Mouse (Mus musculus) limb, embryonic 13.5 days (tissue): Measurements from ENCODE around the gene P3h2. TPM values are rescaled to one million over a fixed set of nuclear protein-coding genes. Genes with fewer than 3 reads are reported as not detected.

Source experiments
- ATAC-seq: fragments of 200-750 bp; cut with Nextera tagmentation; 2 replicates; pipeline ENCODE4 v1.8.0; 2017; ENCODE audit warnings: low read depth, moderate number of reproducible peaks, moderate TSS enrichment; ENCODE audit not compliant: low FRiP score
- H3K27ac ChIP-seq: fragments of 300-500 bp; sonication (generic); 2 replicates; pipeline ENCODE4 v1.5.1; 2015; ENCODE audit warnings: inconsistent platforms, mild to moderate bottlenecking, moderate library complexity
- H3K27me3 ChIP-seq: fragments of 300-500 bp; sonication (generic); 2 replicates; pipeline ENCODE4 v1.6.1; 2015; ENCODE audit warnings: mild to moderate bottlenecking, inconsistent platforms
- H3K36me3 ChIP-seq: fragments of 300-500 bp; sonication (generic); 2 replicates; pipeline ENCODE4 v1.6.1; 2015; ENCODE audit warnings: inconsistent platforms, mild to moderate bottlenecking, moderate library complexity
- H3K4me1 ChIP-seq: fragments of 300-500 bp; sonication (generic); 2 replicates; pipeline ENCODE4 v1.6.1; 2015; ENCODE audit warnings: inconsistent platforms
- H3K4me2 ChIP-seq: fragments of 300-500 bp; sonication (generic); replicated peaks from 2 replicates; pipeline ENCODE4 v1.6.1; 2015; ENCODE audit warnings: inconsistent platforms, mild to moderate bottlenecking, moderate library complexity
- H3K4me3 ChIP-seq: fragments of 300-500 bp; sonication (generic); 2 replicates; pipeline ENCODE4 v1.5.1; 2015; ENCODE audit warnings: moderate library complexity, mild to moderate bottlenecking, inconsistent platforms
- H3K9ac ChIP-seq: fragments of 300-500 bp; sonication (generic); 2 replicates; pipeline ENCODE4 v1.6.1; 2015; ENCODE audit warnings: mild to moderate bottlenecking, inconsistent platforms
- H3K9me3 ChIP-seq: fragments of 300-500 bp; sonication (generic); 2 replicates; pipeline ENCODE4 v1.6.1; 2016; ENCODE audit warnings: inconsistent platforms
- WGBS: fragments of 180-500 bp; shearing (Covaris S2); methylation state at CpG from one replicate; pipeline ENCODE4 v1.1.7; 2015; 5-methylcytosine and 5-hydroxymethylcytosine counted together
- polyA plus RNA-seq: library from polyadenylated mRNA; unstranded; fragments of >200 nt; fragmentation: Nextera tagmentation; extraction: Ambion mirVana; gene quantifications from 2 replicates; pipeline ENCODE4 v1.2.1, GENCODE M21; 2015

Gene P3h2
- polyA plus RNA-seq, 1 experiment from 2014 or later, result 3.8 TPM

DNA sequence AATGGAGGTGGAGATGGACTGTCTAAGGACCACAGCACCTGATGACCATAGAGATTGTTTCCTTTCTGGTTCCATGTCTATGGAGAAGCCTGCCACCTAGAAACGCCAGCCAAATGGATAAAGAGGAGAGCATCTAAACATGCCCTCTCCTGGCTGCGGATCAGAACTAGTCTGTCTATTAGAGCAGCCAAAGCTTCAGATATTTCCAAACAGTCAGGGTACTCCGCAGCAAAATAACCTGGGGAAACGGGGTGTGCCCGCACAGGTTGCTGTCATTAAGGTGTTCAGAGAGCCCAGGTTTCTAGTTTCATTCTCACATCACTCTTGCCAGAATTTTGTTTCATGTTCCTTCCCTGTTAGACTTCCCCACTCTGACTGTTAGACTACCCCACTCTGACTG, 16.6 kb downstream of the P3h2 start:
- ATAC-seq, result no peak
- no peak overlapping the region for H3K4me2 ChIP-seq
- WGBS, result 90% methylated on average over 5 of the region's 5 CpGs
- peaks cover 6% of the 10 kb centered on the region; the same call in 1 of the 2 replicates for H3K4me1 ChIP-seq
- H3K9ac ChIP-seq, result no peak overlapping the region
- no peaks in the 10 kb centered on the region for H3K27me3 ChIP-seq
- H3K4me3 ChIP-seq, result no peak overlapping the region
- H3K9me3 ChIP-seq, result no peaks in the 10 kb centered on the region
- no peaks in the 10 kb centered on the region for H3K36me3 ChIP-seq
- H3K27ac ChIP-seq, result no peak overlapping the region

DNA sequence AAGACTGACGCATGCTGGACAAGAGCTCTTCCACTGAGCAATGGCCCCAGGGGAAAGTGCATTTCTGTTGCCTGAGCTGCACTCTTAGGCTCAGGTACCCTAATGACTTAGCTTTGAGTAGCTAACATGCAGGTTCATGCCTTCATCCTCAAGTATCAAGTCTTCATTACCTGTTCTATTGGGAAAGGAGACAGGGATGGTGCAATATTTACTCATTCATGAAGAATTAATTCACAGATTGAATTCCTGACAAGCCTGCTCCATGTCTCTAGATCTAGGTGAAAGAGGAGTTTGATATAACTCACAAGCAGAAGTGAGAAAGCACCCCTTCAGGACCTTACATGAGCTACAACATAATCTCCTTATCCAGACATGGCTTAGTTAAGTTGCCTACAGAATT, 17.3 kb downstream of the P3h2 start:
- Histone ChIP-seq H3K9me3 (no peaks in the 10 kb centered on the region), H3K27me3 (no peaks in the 10 kb centered on the region), H3K36me3 (no peaks in the 10 kb centered on the region), H3K4me1 (peaks cover 6% of the 10 kb centered on the region; the same call in 1 of the 2 replicates), H3K27ac (no peak overlapping the region), H3K4me3 (no peak overlapping the region), H3K9ac (no peak overlapping the region), H3K4me2 (no peak overlapping the region)
- 76% methylated on average over 1 of the region's 1 CpGs for WGBS
- no peak for ATAC-seq

DNA sequence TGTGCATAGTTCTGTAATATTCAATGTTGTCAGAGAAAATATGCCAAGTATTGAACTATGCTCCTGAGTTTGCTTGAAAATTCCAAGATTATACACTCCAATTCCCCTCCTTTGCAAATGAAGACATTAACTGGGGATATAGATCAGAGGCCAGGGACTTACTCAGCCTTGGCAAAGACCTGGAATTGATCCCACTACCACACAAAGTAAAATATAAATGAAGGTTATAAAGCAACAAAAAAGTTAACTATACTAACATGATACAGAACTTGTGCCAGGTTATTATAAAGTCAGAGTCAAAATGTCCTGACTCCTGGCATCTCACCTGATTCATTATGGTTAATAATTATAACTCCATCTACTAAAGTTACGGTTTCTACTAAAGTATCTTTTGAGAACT, 18.6 kb downstream of the P3h2 start:
- Histone ChIP-seq H3K27ac (no peak overlapping the region), H3K9ac (no peak overlapping the region), H3K36me3 (no peaks in the 10 kb centered on the region), H3K9me3 (no peaks in the 10 kb centered on the region), H3K4me2 (no peak overlapping the region), H3K4me1 (peaks cover 11% of the 10 kb centered on the region), H3K4me3 (no peak overlapping the region), H3K27me3 (no peaks in the 10 kb centered on the region)
- ATAC-seq, result no peak
- 95% methylated on average over 1 of the region's 1 CpGs for WGBS

DNA sequence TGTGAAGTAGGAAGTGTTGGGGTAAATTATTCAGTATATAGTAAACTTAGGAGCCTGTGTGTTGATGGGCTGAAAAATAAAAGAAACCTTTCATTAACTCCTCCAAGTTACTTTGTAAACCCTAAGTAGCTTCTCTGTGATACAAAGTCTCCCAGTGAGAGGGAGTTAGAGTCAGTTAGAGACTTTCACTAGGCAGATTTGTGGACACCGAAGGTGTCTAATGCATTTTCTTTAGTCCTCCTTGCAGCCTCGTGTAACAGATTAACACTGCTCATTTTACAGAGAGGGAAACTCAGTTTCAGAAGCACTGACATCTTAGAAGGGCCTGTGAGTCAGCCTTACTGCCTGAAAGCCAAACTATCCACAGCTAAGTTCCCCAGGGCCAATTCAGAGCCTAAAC, 20.4 kb downstream of the P3h2 start:
- WGBS, result 31% methylated on average over 2 of the region's 2 CpGs
- Histone ChIP-seq H3K9me3 (no peaks in the 10 kb centered on the region), H3K27me3 (no peaks in the 10 kb centered on the region), H3K4me2 (no peak overlapping the region), H3K4me1 (peaks cover 11% of the 10 kb centered on the region), H3K27ac (no peak overlapping the region), H3K4me3 (no peak overlapping the region), H3K36me3 (no peaks in the 10 kb centered on the region), H3K9ac (no peak overlapping the region)
- no peak for ATAC-seq

DNA sequence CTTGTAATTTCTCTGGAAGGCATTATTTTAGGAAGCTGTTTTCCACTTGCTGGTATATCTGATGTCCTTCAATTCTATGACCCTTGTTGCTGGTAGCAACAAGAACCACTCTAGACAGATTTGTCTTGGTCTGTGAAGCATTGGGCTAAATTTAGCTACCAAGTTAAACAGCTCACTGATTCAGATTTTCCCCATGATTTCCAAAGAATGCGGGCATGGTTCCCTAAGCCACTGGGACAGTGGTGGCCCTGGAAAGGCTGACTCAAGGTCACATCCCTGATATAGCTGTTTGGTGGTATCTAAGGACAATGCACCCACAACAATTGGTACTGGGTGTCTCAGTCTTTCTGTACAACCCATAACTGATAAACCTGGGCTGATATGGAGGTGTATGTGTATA, 22.8 kb downstream of the P3h2 start:
- H3K9ac ChIP-seq, result no peak overlapping the region
- 87% methylated on average over 1 of the region's 1 CpGs for WGBS
- ATAC-seq, result no peak
- H3K4me1 ChIP-seq, result peaks cover 21% of the 10 kb centered on the region
- no peak overlapping the region for H3K4me3 ChIP-seq
- H3K9me3 ChIP-seq, result no peaks in the 10 kb centered on the region
- no peak overlapping the region for H3K4me2 ChIP-seq
- H3K36me3 ChIP-seq, result no peaks in the 10 kb centered on the region
- H3K27me3 ChIP-seq, result no peaks in the 10 kb centered on the region
- no peak overlapping the region for H3K27ac ChIP-seq

DNA sequence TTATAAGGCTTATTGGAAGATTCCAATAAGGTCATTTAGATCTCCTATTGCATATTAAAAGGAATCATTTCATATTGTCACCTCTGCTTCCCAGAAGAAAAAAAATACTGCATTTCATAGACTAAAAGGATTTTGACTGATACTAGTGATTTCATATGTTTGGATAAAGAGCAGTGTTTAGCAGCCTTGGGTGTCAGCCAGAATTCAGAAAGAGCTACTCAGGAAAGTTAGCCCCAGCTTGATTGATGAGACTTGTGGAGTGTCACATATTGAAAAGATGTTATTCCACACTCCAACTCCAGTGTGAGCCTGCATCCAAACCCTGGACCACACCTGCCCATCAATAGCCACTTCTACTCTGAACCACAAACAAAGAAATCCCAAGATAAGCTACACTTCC, 23.2 kb downstream of the P3h2 start:
- Histone ChIP-seq H3K36me3 (no peaks in the 10 kb centered on the region), H3K4me3 (no peak overlapping the region), H3K4me1 (peaks cover 24% of the 10 kb centered on the region), H3K9ac (no peak overlapping the region), H3K27me3 (no peaks in the 10 kb centered on the region), H3K4me2 (no peak overlapping the region), H3K9me3 (no peaks in the 10 kb centered on the region), H3K27ac (no peak overlapping the region)
- no peak for ATAC-seq

DNA sequence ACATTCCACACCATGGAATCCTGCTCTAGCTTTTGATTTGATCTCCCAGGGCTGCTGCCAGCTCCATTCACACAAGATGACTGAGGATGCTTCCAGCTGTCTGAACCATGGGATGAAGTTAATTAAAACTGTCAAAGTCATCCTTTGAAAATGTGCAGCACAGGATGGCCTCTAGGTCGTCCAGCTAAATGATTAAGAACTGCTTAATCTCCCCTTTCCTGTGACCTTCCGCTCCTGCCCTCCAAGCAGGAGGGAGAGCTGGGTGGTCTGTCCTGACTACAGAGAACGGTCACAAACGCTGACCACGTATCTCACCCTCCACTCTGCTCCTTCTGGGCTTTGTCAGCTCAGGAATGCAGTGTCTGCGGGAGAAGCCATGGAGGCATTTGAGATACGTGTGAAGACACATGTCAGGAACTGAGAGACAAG, 26.6 kb downstream of the P3h2 start:
- peaks cover 18% of the 10 kb centered on the region for H3K4me1 ChIP-seq
- no peaks in the 10 kb centered on the region for H3K36me3 ChIP-seq
- H3K9ac ChIP-seq, result no peak overlapping the region
- 11% methylated on average over 7 of the region's 7 CpGs for WGBS
- no peak overlapping the region for H3K27ac ChIP-seq
- H3K9me3 ChIP-seq, result no peaks in the 10 kb centered on the region
- no peak overlapping the region for H3K4me3 ChIP-seq
- H3K4me2 ChIP-seq, result no peak overlapping the region
- 0 out of 2 replicates have a peak, but pooled peaks have one; percentile 19 for ATAC-seq
- no peaks in the 10 kb centered on the region for H3K27me3 ChIP-seq

DNA sequence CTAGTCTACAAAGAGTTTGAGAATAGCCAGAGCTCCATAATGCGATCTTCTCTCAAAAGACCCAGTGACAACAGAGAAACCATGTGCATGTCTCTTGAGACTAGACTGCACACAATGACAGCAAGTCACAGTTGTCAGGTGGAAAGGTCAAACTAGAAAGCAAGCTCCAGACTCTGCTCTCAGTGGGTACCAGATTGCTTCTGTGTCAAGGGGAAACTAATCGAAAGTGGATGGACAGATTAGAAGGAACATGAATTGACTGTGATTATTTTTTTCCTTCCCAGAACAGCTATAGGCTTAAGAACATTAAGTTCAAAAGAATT, 27.5 kb downstream of the P3h2 start:
- H3K4me1 ChIP-seq, result peaks cover 16% of the 10 kb centered on the region
- ATAC-seq, result no peak
- H3K4me3 ChIP-seq, result no peak overlapping the region

DNA sequence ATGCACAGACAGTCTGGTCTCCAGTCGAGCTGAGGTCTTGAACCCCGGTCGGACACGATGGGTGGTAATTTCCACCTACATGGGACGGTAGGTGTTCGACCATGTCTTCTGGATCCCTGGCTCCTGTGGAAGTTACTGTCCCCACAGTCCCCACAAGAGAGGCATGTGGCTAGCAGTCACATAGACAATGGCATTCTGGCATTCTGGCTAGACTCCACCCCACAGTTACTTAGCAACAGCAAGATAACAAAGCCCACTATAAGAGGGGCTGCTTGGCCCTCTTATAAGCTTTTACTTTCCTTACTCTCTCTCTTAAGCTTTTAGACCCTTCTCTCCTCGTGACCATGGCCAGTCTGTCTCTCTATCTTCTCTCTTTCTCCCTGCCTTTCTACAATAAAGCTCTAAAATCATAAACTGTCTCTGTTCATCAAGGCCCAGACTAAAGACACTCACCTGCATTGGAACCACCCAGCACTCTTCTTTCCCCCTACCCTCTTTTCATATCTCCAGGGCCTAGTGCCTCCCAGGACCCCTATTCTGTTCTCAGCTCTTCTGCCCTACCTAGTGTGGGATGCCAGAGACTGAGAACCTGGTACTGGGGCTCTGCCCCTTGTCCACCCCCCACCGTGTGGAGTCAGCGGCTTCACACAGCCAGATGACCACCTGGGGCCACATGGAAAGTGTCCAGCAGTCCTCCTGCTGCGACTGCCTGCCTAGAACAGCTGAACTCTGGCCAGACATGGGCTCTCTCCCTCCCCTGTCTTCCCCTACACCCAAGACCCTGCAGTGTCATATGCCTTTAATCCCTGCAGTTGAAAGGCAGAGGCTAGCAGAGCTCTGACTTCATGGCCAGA, 28.1 kb downstream of the P3h2 start:
- Histone ChIP-seq H3K4me1 (peaks cover 13% of the 10 kb centered on the region), H3K4me3 (no peak overlapping the region), H3K9ac (no peak overlapping the region), H3K9me3 (no peaks in the 10 kb centered on the region), H3K4me2 (no peak overlapping the region), H3K27me3 (no peaks in the 10 kb centered on the region), H3K36me3 (no peaks in the 10 kb centered on the region), H3K27ac (no peak overlapping the region)
- 63% methylated on average over 10 of the region's 10 CpGs for WGBS
- ATAC-seq, result no peak

More for the DNA sequence above, 27.5 kb downstream of the P3h2 start:
- no peak overlapping the region for H3K9ac ChIP-seq
- H3K27ac ChIP-seq, result no peak overlapping the region
- 10% methylated on average over 2 of the region's 2 CpGs for WGBS
- no peaks in the 10 kb centered on the region for H3K27me3 ChIP-seq
- no peaks in the 10 kb centered on the region for H3K9me3 ChIP-seq
- H3K4me2 ChIP-seq, result no peak overlapping the region
- H3K36me3 ChIP-seq, result no peaks in the 10 kb centered on the region

DNA sequence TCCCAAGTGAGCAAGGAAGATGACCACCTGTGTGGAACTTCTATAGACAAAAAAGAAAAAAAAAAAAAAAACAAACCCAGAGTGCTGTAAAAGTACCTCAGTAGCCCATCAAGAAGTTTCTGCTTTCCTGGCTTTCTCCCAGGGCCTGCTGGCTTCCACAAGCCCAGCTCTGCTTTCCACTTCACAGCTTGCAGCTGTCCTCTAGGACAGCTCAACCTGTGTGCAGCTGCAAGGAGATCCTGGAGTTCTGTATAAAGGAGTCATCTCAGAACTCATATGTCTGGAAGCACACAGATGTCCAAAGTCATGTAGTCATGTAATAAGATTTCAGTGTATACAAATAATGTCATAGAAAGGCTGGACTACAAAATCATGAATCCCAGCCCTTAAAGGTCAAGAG, 30.5 kb downstream of the P3h2 start:
- no peak overlapping the region for H3K9ac ChIP-seq
- H3K4me1 ChIP-seq, result peaks cover 13% of the 10 kb centered on the region
- ATAC-seq, result no peak
- no peaks in the 10 kb centered on the region for H3K36me3 ChIP-seq
- no peak overlapping the region for H3K4me2 ChIP-seq
- H3K27me3 ChIP-seq, result no peaks in the 10 kb centered on the region
- H3K4me3 ChIP-seq, result no peak overlapping the region
- no peaks in the 10 kb centered on the region for H3K9me3 ChIP-seq
- H3K27ac ChIP-seq, result no peak overlapping the region

DNA sequence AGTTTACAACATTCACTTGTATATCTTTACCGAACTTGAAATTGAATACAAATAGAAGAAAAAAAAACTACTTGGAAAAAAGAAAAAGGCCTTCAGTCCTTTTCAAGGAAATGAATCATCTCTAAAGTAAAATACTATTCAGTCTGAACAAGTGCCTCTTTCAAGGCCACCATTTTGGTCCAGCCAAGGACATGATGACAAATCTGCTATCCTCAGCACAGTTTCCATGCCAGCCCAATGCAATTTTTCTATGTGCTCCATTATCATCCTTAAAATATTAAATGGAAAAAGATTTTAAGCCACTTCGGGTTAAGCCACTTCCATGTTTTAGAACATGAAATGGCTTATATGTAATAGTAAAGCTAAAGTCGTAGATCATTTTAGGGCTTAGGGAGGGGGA, 35.2 kb downstream of the P3h2 start:
- Histone ChIP-seq H3K9ac (no peak overlapping the region), H3K36me3 (no peaks in the 10 kb centered on the region), H3K4me3 (no peak overlapping the region), H3K27ac (no peak overlapping the region), H3K4me1 (no peaks in the 10 kb centered on the region), H3K4me2 (no peak overlapping the region), H3K27me3 (no peaks in the 10 kb centered on the region), H3K9me3 (no peaks in the 10 kb centered on the region)
- ATAC-seq, result no peak
- 86% methylated on average over 3 of the region's 3 CpGs for WGBS

DNA sequence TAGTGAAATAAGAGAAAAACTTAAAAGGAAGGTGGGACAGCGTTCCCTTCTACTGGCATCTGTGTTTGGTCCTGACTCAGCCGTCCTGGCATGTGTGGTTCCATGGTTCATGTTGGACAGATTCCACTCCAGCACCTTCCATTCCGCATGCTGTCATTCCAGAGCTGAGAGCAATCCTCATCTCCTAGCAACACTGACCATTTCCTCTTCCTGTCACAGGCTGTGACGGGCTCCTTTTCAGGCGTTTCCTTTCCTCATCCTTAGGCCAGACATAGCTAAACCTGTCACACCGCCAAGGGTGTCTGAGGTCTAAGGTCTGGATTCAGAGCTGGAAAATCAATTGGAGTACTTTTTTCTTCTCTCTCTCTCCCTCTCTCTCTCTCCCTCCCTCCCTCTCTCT, 40.5 kb downstream of the P3h2 start:
- no peak overlapping the region for H3K4me3 ChIP-seq
- WGBS, result 53% methylated on average over 6 of the region's 6 CpGs
- no peak overlapping the region for H3K4me2 ChIP-seq
- ATAC-seq, result no peak
- no peak overlapping the region for H3K27ac ChIP-seq
- H3K36me3 ChIP-seq, result no peaks in the 10 kb centered on the region
- H3K4me1 ChIP-seq, result no peaks in the 10 kb centered on the region
- H3K9me3 ChIP-seq, result no peaks in the 10 kb centered on the region
- no peaks in the 10 kb centered on the region for H3K27me3 ChIP-seq
- H3K9ac ChIP-seq, result no peak overlapping the region
